Mouse (Mus musculus): ENCODE results near the gene Cnot10.

DNA sequence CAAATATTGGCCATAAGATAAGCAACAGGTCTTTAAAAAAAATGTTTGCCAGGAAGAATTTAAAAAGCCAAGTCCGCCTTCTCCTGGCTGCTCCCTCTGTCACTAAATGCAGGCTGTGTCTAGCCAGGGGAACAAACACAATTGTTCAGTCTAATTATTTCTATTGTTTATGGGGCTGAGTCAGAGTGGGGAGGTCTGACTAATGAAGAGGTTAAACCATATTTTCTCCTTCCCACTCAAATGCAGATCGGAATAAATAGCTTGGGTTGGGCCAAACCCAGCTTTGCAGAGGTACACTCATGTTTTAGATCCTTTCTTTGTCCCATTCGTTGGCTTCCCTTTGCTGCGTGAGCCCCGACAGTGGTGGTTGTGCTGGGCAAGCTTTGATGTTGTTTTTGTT, 9.4 kb upstream of the Cnot10 start:
- no peak for TF ChIP-seq CEBPB (IDR thresholded peaks at IDR 0.05; ENCODE audit: low read depth)
- no peak for TF ChIP-seq MYOD1 (IDR thresholded peaks at IDR 0.05; ENCODE audit: control insufficient read depth, insufficient read length, low read depth)
- TF ChIP-seq USF1 (IDR thresholded peaks at IDR 0.05; ENCODE audit: low read depth): no peak
- TF ChIP-seq CTCF (IDR thresholded peaks at IDR 0.05; ENCODE audit: control insufficient read depth, insufficient read depth, insufficient read length): no peak
- no peak for TF ChIP-seq MAX (IDR thresholded peaks at IDR 0.05)
- no peak for TF ChIP-seq MYOG (IDR thresholded peaks at IDR 0.05; ENCODE audit: control insufficient read depth, extremely low read depth, insufficient read length)
- TF ChIP-seq FOSL1 (IDR thresholded peaks at IDR 0.05; ENCODE audit: insufficient read depth, low read length, poor library complexity, severe bottlenecking): no peak

Measured in C2C12 (cell line).